Mouse (Mus musculus) brain, embryonic 14.5 days (tissue): ENCODE measurements at regions not wholly inside any gene's neighbourhood (a gene's known extent, or its start where the extent isn't known, plus 50 kb on each side); places are given as distances from the start of the nearest gene placed in this dataset.

Source experiments
- CTCF ChIP-seq: fragments of 200-500 bp; IDR thresholded peaks from 2 replicates; pipeline ENCODE4 v1.5.1; 2012; ENCODE audit warnings: inconsistent platforms, mild to moderate bottlenecking, moderate library complexity, borderline replicate concordance; ENCODE audit not compliant: insufficient read depth, insufficient read length; ENCODE audit errors: extremely low read depth
- POLR2A ChIP-seq: fragments of 200-500 bp; IDR thresholded peaks from 2 replicates; pipeline ENCODE4 v1.6.1; 2012; ENCODE audit warnings: mild to moderate bottlenecking, inconsistent platforms, borderline replicate concordance; ENCODE audit not compliant: poor library complexity, insufficient read depth, insufficient read length, severe bottlenecking; ENCODE audit errors: extremely low read depth

DNA sequence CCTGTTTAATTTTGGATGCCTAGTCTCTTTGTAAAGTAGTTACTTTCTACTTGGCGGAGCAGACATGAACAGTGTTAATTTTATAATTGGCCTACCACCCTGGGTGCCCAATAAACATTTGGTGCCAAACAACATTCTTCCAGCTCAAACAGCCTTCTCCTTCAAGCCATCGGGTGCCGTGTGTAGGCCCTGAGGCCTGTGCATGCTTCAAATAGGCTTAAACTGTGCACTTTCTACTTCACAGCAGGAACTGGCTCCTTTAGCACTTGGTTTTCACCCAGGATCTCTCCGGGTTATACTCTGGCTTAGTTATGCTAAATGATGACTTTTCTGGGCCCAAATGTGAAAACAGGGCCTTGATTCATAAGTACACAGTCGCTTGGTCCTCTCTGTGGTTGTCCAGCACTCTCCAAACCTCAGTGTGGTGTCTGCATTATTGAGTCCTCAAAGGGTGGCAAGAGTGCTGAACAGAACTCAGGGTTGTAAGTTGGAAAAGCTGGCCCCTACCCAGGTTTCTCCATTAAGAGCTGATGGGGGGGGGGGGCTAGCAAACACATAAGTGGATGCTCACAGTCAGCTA lies 86.1 kb upstream of the Nxpe4 start:
- no peak for TF ChIP-seq CTCF
- TF ChIP-seq POLR2A: no peak
